Mouse (Mus musculus): ENCODE results near the gene Theg.

Gene Theg

GRCm38 (mm10) chr10:79594872-79595589, 7.9 kb upstream of the Theg start:
- DNase-seq (ENCODE audit: low spot score in 2 of 2), result peak; percentile 32 to 43

- DNase-seq (ENCODE audit: low spot score in 2 of 2), result no peak
Measured at GRCm38 (mm10) chr10:79594111-79594510, 7.0 kb upstream of the Theg start.

GRCm38 (mm10) chr10:79590702-79591101, 3.6 kb upstream of the Theg start:
- DNase-seq (ENCODE audit: low spot score in 2 of 2), result no peak

- no peak for DNase-seq (ENCODE audit: low spot score in 2 of 2)
Measured at GRCm38 (mm10) chr10:79587752-79588126, 608 bp upstream of the Theg start.

GRCm38 (mm10) chr10:79586243-79586642, 888 bp downstream of the Theg start:
- no peak for DNase-seq (ENCODE audit: low spot score in 2 of 2)

- no peak for DNase-seq (ENCODE audit: low spot score in 2 of 2)
Measured at GRCm38 (mm10) chr10:79585723-79586122, 1.4 kb downstream of the Theg start.

- DNase-seq (ENCODE audit: low spot score in 2 of 2), result no peak
Measured at GRCm38 (mm10) chr10:79585136-79585535, 2.0 kb downstream of the Theg start.

GRCm38 (mm10) chr10:79584426-79584825, 2.7 kb downstream of the Theg start:
- DNase-seq (ENCODE audit: low spot score in 2 of 2), result no peak

GRCm38 (mm10) chr10:79584021-79584420, 3.1 kb downstream of the Theg start:
- DNase-seq (ENCODE audit: low spot score in 2 of 2), result no peak

GRCm38 (mm10) chr10:79581501-79581900, 5.6 kb downstream of the Theg start:
- no peak for DNase-seq (ENCODE audit: low spot score in 2 of 2)

- DNase-seq (ENCODE audit: low spot score in 2 of 2), result no peak
Measured at GRCm38 (mm10) chr10:79580811-79581210, 6.3 kb downstream of the Theg start.

- no peak for DNase-seq (ENCODE audit: low spot score in 2 of 2)
Measured at GRCm38 (mm10) chr10:79580356-79580755, 6.8 kb downstream of the Theg start.

GRCm38 (mm10) chr10:79579781-79580180, 7.3 kb downstream of the Theg start:
- no peak for DNase-seq (ENCODE audit: low spot score in 2 of 2)

- no peak for DNase-seq (ENCODE audit: low spot score in 2 of 2)
Measured at GRCm38 (mm10) chr10:79578891-79579290, 8.2 kb downstream of the Theg start.

- no peak for DNase-seq (ENCODE audit: low spot score in 2 of 2)
Measured at GRCm38 (mm10) chr10:79578276-79578675, 8.9 kb downstream of the Theg start.

- no peak for DNase-seq (ENCODE audit: low spot score in 2 of 2)
Measured at GRCm38 (mm10) chr10:79577376-79577775, 9.8 kb downstream of the Theg start.

GRCm38 (mm10) chr10:79575754-79576153, 11.4 kb downstream of the Theg start:
- DNase-seq (ENCODE audit: low spot score in 2 of 2), result no peak

GRCm38 (mm10) chr10:79574796-79575195, 12.3 kb downstream of the Theg start:
- DNase-seq (ENCODE audit: low spot score in 2 of 2), result no peak

GRCm38 (mm10) chr10:79574350-79574749, 12.8 kb downstream of the Theg start:
- DNase-seq (ENCODE audit: low spot score in 2 of 2), result no peak

GRCm38 (mm10) chr10:79573611-79574010, 13.5 kb downstream of the Theg start:
- no peak for DNase-seq (ENCODE audit: low spot score in 2 of 2)

GRCm38 (mm10) chr10:79571314-79571713, 15.8 kb downstream of the Theg start:
- no peak for DNase-seq (ENCODE audit: low spot score in 2 of 2)

GRCm38 (mm10) chr10:79569921-79570320, 17.2 kb downstream of the Theg start:
- DNase-seq (ENCODE audit: low spot score in 2 of 2), result no peak

GRCm38 (mm10) chr10:79559716-79560115, 27.4 kb downstream of the Theg start:
- DNase-seq (ENCODE audit: low spot score in 2 of 2), result no peak

GRCm38 (mm10) chr10:79557496-79557895, 29.6 kb downstream of the Theg start:
- DNase-seq (ENCODE audit: low spot score in 2 of 2), result no peak

Measured in heart, adult 9 months (tissue).